Mouse (Mus musculus): ENCODE results near the gene Ctbs. TPM values are rescaled to one million over a fixed set of nuclear protein-coding genes. Genes with fewer than 3 reads are reported as not detected.

Gene Ctbs
- polyA plus RNA-seq (2021): 25.0 TPM

DNA sequence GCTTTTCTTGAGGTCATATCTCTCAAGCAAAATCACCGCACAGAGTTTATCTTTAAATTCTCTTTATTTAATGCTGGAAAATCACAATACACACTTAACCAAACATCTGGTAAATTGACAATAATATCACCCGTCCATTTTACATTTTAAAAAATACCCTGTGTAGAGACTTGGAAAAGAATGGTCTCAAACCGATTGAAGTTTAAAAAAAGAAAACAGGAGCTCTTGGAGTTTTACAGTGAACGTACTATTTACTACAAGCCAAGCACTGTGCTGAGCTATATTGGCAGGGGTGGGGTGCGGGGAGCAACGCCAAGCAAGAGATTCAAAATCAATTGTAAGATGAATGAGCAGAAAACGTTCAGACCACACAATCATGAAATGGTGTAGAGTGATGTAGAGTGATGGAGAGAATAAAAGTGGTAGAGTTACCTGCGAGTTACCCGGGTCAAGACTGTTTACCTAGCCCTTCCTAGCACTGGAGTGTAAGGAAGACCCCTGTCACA lies at the start of gene Ctbs:
Ctbs (plus strand) TSS at position 51 of the 506 bp plus-strand sequence.
- H3K27me3 ChIP-seq: no peaks in the 10 kb centered on the region
- no peak for DNase-seq (ENCODE audit: low read depth, low spot score)
- ATAC-seq: no peak
- in situ Hi-C loops (cut with MboI; ENCODE audit: low pct_unique_long_range_greater_than_20kb): no loop called here
- TF ChIP-seq CTCF (IDR thresholded peaks at IDR 0.05): no peak
- ChIA-PET CTCF (interaction anchor here (0.7 to 1.7 kb wide), 3 partner anchors 13 to 25 kb away, joined by 3 read pairs; no protein-coding TSS in a partner anchor), POLR2A (no interaction called here)

DNA sequence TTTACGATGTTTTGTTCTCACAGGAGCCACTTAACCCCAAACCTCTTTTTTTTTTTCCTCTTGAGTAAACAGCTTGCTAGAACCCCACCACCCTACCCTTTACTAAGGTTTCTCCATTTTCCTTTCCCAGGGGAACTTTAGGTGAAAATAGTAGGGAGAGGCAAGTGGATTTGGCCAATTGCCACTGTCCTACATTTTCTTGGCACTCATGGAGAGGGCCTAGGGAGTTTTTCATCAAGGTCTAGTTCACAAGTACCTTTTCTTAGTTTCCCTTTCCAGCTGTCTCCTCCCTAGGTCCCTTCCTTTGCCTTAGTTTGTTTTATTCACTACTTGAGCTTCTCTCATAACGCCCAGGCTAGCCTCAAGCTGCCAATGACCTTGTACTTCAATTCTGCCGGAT lies 45.8 kb upstream of the Ctbs start:
- DNase-seq (ENCODE audit: low read depth, low spot score): no peak
- no peak for TF ChIP-seq CTCF (IDR thresholded peaks at IDR 0.05)
- in situ Hi-C loops (cut with MboI; ENCODE audit: low pct_unique_long_range_greater_than_20kb): no loop called here
- CTCF ChIA-PET: no interaction called here
- no peak for ATAC-seq
- no peaks in the 10 kb centered on the region for H3K27me3 ChIP-seq
- POLR2A ChIA-PET: interaction anchor here (0.6 to 1.9 kb wide), 5 partner anchors 9 to 74 kb away, joined by 3 to 7 read pairs (median 4); no protein-coding TSS in a partner anchor

DNA sequence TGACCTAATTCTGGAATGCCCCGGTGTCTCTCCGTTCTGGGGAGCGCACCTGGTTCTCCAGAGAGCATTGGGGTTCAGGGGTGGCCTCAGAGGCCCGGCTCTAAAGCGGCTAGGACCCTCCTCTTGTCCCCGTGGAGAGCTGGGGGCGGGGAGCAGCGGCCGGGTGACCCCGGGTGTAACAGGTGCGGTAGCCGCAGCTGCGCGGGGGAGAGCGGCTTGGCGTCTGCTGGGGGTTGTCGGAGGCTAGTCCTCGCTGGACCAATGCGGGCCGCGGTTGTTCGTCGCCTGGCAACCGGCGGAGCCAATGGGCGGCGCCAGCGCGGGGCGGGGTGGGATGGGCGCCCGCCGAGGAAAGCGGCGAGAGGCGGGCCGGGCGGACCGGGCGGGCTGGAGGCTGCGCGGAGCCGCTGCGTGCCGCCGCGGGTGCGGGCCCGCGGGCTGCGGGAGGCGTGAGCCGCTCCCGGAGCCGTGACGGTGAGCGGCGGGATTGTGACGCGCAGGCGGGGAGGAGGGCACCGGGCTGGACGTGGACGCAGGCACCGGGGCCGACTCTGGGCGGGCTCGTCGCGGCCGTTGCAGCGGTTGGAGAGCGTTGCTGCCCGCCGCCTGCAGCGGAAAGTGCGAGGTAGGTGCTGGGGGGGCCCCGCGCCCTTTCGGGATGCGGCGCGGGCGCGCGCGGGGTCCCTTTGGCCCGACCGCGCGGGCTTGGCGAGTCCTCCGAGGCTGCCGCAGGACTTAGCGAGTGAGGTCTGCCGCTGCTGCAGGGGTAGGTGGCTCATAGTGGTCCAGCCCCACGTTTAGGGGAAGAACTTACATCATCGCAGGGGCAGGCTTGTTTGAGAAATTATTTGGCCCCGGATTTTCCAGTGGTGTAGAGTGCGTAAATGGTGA lies 45.0 kb upstream of the Ctbs start, which contains the start of gene Ssx2ip:
Ssx2ip (plus strand) TSS at position 332 of the 891 bp plus-strand sequence.
- DNase-seq (ENCODE audit: low read depth, low spot score) (peak; percentile 82), ATAC-seq (peak; percentile 95)
- ChIA-PET CTCF (interaction anchor here (1.3 kb wide), 1 partner anchor 19 kb away, joined by 4 read pairs; no protein-coding TSS in a partner anchor), POLR2A (interaction anchor here (0.9 to 1.9 kb wide), 5 partner anchors 8 to 75 kb away, joined by 3 to 7 read pairs (median 4); no protein-coding TSS in a partner anchor)
- no peaks in the 10 kb centered on the region for H3K27me3 ChIP-seq
- no peak for TF ChIP-seq CTCF (IDR thresholded peaks at IDR 0.05)
- in situ Hi-C loops (cut with MboI; ENCODE audit: low pct_unique_long_range_greater_than_20kb): no loop called here

DNA sequence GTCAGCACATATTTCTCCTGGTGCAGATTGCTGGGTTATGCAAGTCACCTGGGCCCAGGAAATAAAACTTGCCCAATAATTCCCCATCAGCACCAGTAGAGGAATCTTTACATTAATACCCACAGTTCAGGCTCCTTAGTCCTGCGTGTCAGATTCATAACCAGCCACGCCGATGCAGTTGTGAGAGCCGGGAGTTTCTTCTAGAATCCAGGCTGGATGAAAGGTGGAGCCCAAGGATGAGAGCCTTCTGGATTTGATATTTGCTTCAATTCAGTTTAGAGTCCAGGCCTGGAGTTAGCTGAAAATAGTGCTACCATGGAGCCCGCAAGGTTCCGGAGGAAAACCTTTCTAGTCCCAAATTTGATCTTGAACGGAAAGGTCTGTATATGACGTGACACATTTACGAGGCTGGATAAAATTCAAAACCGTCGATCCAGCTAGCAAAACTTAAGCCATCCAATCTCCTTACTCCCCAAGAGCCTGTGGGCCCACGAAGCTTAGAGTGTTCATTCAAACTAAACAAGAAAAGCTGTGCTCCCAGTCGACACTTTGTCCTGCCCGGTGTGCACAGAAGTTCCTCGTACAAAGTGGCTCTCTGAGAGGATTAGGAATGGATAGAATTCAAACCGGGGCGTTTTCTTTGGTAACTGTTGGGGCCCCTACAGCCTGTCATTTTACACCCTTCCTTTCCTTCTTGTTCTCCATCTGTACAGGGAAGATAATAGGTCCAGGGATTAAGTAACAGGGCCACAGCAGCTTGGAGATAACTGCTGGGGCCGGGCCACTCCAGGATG lies 44.2 kb upstream of the Ctbs start:
- no peak for ATAC-seq
- no peaks in the 10 kb centered on the region for H3K27me3 ChIP-seq
- TF ChIP-seq CTCF (IDR thresholded peaks at IDR 0.05): no peak
- in situ Hi-C loops (cut with MboI; ENCODE audit: low pct_unique_long_range_greater_than_20kb): no loop called here
- ChIA-PET POLR2A (interaction anchor here (0.5 to 1.9 kb wide), 3 partner anchors 13 to 923 kb away, joined by 3 to 7 read pairs (median 4); no protein-coding TSS in a partner anchor), CTCF (interaction anchor here (0.8 to 1.3 kb wide), 3 partner anchors 9 to 90 kb away, joined by 3 to 4 read pairs (median 3); no protein-coding TSS in a partner anchor)
- no peak for DNase-seq (ENCODE audit: low read depth, low spot score)

DNA sequence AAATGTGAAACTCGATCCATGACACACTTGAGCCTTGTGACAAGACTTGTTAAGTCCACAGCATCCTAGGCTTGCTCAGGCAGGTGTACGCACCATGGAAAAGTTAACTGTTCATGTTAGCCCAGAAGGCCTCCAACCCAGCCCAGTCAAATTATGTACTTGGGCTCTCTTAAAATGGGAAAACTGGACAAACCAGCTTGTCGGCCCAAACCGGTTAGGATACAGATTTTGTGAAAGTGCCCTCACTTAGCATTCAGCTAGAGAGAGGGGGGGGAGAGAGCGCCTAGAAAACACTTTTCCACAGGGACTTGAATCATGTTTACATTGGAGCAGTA lies 43.6 kb upstream of the Ctbs start:
- DNase-seq (ENCODE audit: low read depth, low spot score) (no peak), ATAC-seq (no peak)
- ChIA-PET POLR2A (interaction anchor here (1.4 kb wide), 1 partner anchor 13 kb away, joined by 4 read pairs; no protein-coding TSS in a partner anchor), CTCF (interaction anchor here (0.8 to 1.3 kb wide), 3 partner anchors 8 to 90 kb away, joined by 3 to 4 read pairs (median 3); no protein-coding TSS in a partner anchor)
- H3K27me3 ChIP-seq: no peaks in the 10 kb centered on the region
- TF ChIP-seq CTCF (IDR thresholded peaks at IDR 0.05): no peak
- in situ Hi-C loops (cut with MboI; ENCODE audit: low pct_unique_long_range_greater_than_20kb): no loop called here

DNA sequence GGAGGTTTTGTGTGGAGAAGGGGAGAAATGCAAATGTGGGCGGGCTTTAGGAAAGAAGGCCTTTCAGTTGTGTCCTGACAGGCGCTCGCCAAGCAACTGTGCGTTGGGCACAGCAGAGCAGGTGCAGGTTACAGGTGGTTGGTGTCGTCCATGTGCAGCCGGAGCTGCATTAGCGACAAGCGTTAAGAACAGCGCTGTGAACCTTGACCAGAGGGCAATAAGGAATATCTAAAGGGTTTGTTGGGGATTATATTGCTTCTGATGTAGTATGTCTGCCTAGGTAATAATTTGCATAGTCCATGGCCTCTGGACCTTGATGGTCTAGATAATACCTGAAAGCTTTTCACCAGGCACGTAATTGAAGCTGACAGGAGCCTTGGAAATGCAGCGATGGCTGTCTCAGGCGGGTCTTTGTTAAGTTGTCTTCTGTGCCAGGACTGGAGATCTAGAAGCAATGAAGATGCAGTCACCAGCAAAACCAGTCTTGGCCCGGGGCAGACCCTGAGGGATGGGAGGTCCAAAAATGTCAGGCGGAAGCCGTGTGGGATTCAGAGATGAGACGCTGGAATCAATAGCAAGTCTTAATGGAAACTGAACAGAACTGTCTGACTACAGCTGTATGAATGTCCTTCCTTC lies 42.4 kb upstream of the Ctbs start:
- no peak for DNase-seq (ENCODE audit: low read depth, low spot score)
- POLR2A ChIA-PET: interaction anchor here (0.6 kb wide), 1 partner anchor 414 kb away, joined by 3 read pairs; no protein-coding TSS in a partner anchor

DNA sequence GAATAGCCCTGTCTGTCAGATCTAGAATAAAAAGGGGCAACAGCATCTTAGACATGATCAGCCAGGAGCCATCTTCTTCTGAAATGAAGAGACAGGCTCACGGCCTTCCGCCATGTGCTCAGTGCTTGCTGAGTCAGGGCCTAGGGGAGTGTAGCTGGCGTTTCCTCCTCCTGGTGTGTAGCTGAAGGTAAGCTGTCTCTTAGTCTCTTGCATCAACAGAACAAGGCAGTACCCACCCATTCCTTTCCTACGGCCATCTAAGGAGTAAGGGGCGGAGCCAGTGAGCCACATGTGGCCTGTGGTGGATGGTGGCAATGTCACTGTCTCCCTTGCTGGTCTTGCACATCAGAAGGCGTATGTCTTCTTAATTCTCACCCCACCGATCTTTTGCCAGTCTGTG lies 39.5 kb upstream of the Ctbs start:
- ATAC-seq: no peak
- no peaks in the 10 kb centered on the region for H3K27me3 ChIP-seq
- CTCF ChIA-PET: interaction anchor here (1.0 kb wide), 1 partner anchor 225 kb away, joined by 4 read pairs; no protein-coding TSS in a partner anchor

More for the DNA sequence above, 42.4 kb upstream of the Ctbs start:
- in situ Hi-C loops (cut with MboI; ENCODE audit: low pct_unique_long_range_greater_than_20kb): no loop called here
- TF ChIP-seq CTCF (IDR thresholded peaks at IDR 0.05): no peak
- ATAC-seq: no peak
- no peaks in the 10 kb centered on the region for H3K27me3 ChIP-seq
- CTCF ChIA-PET: interaction anchor here (1.0 to 2.1 kb wide), 3 partner anchors 11 to 88 kb away, joined by 3 to 5 read pairs (median 3); no protein-coding TSS in a partner anchor

DNA sequence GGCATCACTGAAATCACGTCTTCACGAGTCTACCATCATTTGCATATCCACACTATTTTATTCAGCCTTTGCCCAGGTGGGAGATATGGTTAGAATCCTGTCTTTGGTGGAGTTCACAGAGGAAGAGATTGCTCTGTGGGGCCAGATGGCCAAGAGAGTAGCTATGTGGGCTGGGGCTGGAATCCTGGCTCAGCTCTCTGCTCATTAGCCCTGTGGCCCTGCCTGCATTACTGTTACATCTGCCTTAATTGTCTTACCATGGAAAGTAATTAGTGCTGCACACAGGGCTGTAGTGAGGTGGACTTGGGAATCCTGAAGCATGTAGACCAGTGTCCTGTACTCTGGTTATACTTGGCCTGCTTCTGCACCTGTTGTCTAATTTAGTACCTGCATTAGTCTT lies 37.6 kb upstream of the Ctbs start:
- TF ChIP-seq CTCF (IDR thresholded peaks at IDR 0.05): no peak
- in situ Hi-C loops (cut with MboI; ENCODE audit: low pct_unique_long_range_greater_than_20kb): no loop called here
- no peak for ATAC-seq
- no peaks in the 10 kb centered on the region for H3K27me3 ChIP-seq
- CTCF ChIA-PET: interaction anchor here (0.9 kb wide), 1 partner anchor 10 kb away, joined by 4 read pairs; no protein-coding TSS in a partner anchor
- no peak for DNase-seq (ENCODE audit: low read depth, low spot score)
- POLR2A ChIA-PET: interaction anchor here (0.6 to 1.5 kb wide), 3 partner anchors 8 to 113 kb away, joined by 4 read pairs; partner anchors contain the start of gene Ssx2ip

More for the DNA sequence above, 39.5 kb upstream of the Ctbs start:
- DNase-seq (ENCODE audit: low read depth, low spot score): no peak
- POLR2A ChIA-PET: interaction anchor here (0.8 kb wide), 1 partner anchor 19 kb away, joined by 3 read pairs; no protein-coding TSS in a partner anchor
- in situ Hi-C loops (cut with MboI; ENCODE audit: low pct_unique_long_range_greater_than_20kb): no loop called here
- TF ChIP-seq CTCF (IDR thresholded peaks at IDR 0.05): no peak

DNA sequence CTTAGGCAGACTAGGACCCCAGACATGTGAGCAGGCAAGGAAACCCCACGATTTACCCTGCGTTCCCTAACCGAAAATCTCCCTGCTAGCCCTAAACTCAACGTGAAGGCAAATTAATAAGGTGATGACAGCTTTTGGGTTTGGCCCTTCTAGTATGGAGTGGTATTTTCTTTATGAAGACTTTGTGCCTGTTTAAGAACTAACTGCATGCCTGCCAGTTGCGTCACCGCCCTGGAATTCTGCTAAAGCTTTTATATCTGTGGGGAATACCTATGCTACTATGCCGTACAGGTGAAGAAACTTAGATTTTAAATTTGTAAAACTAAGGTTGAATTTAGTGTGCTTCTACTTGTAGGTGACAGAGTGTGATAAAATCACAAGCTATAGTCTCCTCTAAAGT lies 37.1 kb upstream of the Ctbs start:
- no peak for TF ChIP-seq CTCF (IDR thresholded peaks at IDR 0.05)
- in situ Hi-C loops (cut with MboI; ENCODE audit: low pct_unique_long_range_greater_than_20kb): no loop called here
- no peaks in the 10 kb centered on the region for H3K27me3 ChIP-seq
- POLR2A ChIA-PET: interaction anchor here (1.0 to 1.5 kb wide), 2 partner anchors 8 to 16 kb away, joined by 4 read pairs; partner anchors contain the start of gene Ssx2ip
- CTCF ChIA-PET: interaction anchor here (0.9 kb wide), 1 partner anchor 10 kb away, joined by 4 read pairs; no protein-coding TSS in a partner anchor
- ATAC-seq (no peak), DNase-seq (ENCODE audit: low read depth, low spot score) (no peak)
